Mouse (Mus musculus) granulocyte monocyte progenitor cell, adult 5-6 weeks (primary cell): ENCODE measurements around the gene Dlk2. TPM values are rescaled to one million over a fixed set of nuclear protein-coding genes. Genes with fewer than 3 reads are reported as not detected.

Source experiments
- ATAC-seq: replicated peaks from 2 replicates; pipeline ENCODE4 v1.8.0; 2016; ENCODE audit warnings: mild to moderate bottlenecking, moderate TSS enrichment, inconsistent platforms; ENCODE audit not compliant: poor library complexity, severe bottlenecking
- total RNA-seq, 2 experiments: library from RNA; stranded (forward) in 1 of 2; stranded (reverse) in 1 of 2; fragments of 200-712, 200-1000 nt in 1 of 2; fragments of >200 nt in 1 of 2; fragmentation: Nextera tagmentation in 1 of 2; gene quantifications; 2 replicates each; pipeline ENCODE4 v1.2.3; 2014 to 2017

Gene Dlk2
- total RNA-seq (2014; fragmentation: Nextera tagmentation): 1.3 TPM in 1 of 2 replicates, not detected in the other
- total RNA-seq (2017): not detected in 2 replicates

DNA sequence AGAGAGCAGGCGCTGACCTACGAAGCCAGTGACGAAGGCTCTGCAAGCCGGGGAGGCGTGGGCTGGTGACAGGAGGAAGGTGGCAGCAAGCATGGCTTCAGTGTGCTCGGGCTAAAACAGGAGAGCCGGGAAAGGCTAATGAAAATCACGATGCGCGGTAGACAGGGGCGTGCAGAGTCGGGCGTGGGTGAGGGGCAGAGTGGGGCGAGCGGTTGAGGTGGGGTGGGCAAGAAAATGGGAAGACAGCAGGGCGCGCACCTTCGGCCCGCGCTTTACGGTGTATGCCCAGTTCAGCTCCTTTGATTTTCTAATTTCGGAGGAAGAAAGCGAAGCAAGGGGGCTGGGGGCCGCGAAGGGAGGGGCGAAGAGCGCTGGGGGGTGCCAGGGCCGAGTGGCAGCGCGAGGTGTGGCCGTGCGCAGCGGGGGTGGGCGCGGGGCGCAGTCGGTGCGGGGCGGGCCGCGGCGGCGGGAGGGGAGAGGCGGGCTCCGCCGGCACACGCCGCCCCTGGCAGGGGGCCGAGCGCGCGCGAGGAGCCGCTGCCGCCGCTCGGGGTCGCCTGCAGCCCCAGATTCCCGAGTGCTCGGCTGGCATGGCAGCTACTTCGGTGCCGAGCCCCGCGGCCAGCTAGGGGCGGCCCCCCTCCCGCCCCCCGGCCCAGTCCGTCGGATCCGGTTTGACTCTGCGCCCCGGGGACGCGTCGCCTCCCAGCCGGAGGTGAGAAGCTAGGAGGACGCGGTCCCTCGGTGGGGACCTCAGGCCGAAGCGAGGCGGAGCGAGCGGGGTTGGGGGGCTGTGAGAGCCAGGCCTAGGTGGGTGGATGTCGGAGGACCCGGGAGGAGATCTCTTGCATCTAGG is at the start of gene Dlk2:
Dlk2 (plus strand) TSS at position 58 of the 856 bp plus-strand sequence.
- 0 out of 2 replicates have a peak, but pooled peaks have one; percentile 12 for ATAC-seq

DNA sequence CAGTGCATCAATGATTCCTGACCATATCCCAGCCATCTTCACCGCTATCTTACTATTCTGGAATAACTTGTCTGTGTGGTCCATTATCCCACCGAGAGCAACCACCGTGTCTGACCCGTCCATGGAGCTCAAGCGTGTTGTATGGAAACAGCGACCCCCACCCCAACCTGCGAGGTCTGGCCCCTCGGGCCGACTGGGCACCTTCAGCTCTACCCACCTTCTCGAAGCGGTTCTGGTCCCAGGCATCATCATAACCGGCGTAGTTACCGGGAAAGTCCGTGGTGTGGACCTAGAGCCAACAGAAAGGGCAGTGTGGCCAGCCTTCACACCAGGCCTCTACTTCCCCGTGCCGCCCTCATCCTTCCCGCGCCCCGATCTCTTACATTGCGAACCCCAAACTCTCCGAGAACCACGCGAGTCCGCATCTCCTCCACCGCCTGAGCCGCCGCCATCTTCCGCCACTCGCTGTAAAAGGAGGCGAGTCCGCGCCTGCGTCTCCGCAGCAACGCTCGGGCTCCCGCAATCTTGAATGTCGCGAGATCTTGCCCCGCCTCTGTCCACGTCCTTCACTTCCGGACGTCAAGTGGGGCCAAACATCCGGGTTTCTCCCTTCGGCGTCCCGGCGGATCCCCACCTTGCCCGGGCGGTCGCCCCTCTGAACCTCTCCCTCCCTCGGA is 49.6 kb upstream of the Dlk2 start, which contains the start of the genes Polr1c and Yipf3:
Polr1c (minus strand) TSS at position 543 of the 677 bp plus-strand sequence.
Yipf3 (plus strand) TSS at position 569 of the 677 bp plus-strand sequence.
- peak; percentile 87 for ATAC-seq

GRCm38 (mm10) chr17:46248189-46248522 is 49.1 kb upstream of the Dlk2 start:
- ATAC-seq: no peak

- ATAC-seq: no peak
These were observed 46.0 kb upstream of the Dlk2 start for GRCm38 (mm10) chr17:46251174-46251573.

DNA sequence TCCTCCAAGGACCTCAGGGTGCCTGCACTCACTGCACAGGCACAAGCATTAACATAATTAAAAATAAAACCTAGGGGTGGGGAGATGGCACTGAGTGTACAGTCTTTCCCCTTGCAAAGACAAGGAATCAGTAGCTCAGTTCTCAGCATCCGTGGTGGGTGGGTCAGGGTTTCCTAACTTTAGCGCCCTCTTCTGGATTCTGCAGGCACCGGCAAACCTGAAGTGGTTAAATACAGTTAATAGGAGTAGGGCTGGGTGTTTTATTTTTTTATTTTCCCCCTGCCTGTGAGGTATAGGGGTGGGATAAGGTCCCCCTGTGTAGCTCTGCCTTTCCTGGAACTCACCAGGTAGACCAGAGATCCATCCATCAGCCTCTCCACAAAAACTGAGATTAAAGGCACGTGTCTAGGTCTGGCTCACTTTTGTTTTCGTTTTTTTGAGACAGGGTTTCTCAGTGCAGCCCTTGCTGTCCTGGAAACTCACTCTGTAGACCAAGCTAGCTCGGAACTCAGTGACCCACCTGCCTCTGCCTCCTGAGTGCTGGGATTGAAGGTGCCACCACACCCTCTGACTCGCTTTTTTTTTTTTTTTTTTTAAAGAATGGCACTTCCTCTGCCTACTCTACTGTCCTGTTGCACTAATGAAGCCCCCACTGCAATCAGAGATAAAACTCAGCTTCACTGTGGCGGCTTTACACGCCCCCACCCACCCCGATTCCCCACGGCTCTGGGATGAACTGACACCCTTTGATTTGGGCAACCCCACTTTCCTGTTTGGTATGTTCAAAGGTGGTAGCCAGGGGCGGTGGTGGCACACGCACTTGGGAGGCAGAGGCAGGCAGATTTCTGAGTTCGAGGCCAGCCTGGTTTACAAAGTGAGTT is 44.4 kb upstream of the Dlk2 start:
- 0 out of 2 replicates have a peak, but pooled peaks have one; percentile 10 for ATAC-seq

DNA sequence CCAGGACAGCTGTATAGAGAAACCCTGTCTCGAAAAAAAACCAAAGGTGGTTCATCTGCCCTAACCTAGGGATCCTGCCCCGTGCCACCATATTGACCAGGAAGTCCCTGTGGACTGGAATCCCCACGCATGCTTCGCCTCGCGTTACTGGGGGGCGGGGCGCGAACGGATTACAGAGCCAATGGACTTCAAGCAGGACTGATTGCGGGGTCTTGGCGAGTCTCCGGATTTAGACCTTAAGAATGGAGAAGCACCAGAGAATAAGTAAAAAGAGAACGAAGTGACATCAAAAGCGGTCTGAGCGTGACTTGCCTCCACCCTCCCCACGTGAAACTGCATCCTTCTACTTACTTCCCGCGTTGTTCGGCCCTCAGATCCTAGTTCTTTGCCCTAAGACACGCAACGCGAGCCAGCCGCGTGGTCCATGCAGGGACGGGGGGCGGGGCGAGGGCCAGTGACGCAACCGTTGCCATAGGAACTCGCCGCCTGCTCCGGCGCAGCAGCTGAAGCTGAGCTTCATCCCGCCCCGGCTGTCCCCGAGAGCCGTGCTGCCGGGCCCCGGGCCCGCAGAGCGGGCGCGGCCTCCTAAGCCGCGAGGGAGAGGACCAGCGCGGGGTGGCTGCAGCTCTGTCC is 43.7 kb upstream of the Dlk2 start, which contains the start of gene Lrrc73:
Lrrc73 (plus strand) TSS at position 80 of the 633 bp plus-strand sequence.
- ATAC-seq: peak; percentile 84

DNA sequence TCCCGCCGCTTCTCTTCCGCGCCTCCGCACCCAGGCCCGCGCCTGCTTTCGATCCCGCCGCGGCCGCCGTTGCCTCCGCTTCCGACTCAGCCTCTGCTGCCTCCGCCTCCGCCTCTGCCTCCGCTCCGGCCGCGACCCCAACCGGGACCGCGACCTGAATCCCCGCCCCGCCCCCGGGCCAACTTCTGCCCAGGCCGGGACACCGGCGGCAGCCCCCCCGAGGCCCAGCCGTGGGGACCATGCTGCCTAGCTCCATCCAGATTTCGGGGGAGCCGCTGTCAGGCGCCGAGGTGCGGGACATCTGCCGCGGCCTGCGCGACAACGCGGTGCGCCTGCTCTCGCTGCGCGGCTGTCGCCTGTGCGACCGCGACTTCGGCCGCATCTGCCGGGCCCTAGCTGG is 43.1 kb upstream of the Dlk2 start:
- no peak for ATAC-seq

DNA sequence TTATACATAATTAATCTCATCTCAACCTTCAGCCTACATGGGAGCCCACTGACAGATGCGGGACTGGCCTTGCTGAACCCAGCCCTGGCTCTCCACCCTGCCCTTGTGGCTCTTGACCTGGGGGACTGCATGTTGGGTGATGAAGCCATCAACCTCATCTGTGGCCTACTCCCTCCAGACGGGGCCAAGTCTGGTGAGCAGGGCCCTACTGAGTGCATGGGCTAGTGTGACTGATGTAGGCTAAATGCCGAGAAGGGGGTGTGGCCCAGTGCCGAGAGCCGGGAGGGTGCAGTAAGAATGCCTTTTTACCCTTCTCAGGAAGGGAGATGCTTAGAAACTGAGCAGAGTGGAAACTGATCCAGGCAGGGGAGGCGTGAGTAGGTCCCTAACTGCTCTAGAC is 42.1 kb upstream of the Dlk2 start:
- no peak for ATAC-seq

DNA sequence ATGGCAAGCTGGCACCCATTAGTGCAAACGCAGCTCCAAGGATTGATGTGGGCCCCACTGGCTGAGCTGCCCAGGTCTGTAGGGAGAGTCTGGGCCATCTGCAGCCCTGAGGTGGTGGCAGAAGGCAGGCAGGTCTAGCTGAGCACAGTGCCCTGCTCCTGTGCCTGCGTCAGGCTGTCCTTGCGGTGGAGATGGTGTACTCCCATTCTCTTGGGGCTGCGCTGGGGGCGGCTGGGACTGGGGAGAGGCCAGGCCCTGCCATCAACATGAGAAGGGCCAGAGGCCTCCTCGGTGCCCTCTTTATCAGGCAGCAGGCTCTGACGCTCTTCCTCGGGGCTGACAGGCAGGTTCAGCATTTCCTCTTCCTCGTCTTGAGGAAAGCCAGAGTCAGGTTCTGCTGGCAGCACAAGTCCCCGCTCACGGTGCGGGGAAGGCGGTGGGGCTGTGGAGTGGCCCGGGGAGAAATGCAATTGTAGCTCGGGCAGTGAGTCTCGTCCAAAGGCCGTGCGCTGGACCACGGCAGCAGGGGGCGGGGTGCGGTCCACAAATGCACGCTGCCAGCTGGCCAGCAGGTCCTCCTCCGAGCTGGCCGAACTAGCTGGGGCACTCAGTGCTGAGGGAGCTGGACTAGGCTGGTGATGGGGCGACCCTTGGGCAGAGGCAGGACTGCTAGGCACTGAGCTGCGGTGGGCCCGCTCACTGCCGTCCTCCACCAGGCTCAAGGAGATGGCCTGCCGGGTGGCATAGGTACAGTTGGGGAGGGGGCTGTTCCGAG is 38.8 kb upstream of the Dlk2 start:
- ATAC-seq: no peak

DNA sequence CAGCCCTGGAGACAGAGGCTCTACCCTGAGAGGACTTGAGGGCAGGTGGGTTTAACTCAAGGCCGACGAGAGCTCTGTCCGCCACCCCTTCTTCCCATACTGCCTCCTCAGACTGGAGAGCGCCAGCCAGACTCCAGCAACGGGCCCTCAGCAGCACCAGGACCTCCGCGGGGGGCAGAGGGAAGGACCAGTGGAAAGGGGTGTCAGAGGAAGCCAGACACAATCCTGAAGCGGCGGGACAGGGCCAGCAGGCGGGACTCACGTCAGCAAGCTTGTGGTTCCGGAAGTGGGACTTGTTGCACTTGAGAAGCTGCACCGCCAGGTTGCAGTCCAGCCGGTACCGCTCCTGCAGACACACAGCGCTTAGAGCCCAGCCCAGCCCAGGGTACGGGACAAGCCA is 37.5 kb upstream of the Dlk2 start:
- no peak for ATAC-seq

- no peak for ATAC-seq
These were observed 35.0 kb upstream of the Dlk2 start for GRCm38 (mm10) chr17:46262201-46262694.

GRCm38 (mm10) chr17:46265502-46265901 is 31.7 kb upstream of the Dlk2 start:
- no peak for ATAC-seq

DNA sequence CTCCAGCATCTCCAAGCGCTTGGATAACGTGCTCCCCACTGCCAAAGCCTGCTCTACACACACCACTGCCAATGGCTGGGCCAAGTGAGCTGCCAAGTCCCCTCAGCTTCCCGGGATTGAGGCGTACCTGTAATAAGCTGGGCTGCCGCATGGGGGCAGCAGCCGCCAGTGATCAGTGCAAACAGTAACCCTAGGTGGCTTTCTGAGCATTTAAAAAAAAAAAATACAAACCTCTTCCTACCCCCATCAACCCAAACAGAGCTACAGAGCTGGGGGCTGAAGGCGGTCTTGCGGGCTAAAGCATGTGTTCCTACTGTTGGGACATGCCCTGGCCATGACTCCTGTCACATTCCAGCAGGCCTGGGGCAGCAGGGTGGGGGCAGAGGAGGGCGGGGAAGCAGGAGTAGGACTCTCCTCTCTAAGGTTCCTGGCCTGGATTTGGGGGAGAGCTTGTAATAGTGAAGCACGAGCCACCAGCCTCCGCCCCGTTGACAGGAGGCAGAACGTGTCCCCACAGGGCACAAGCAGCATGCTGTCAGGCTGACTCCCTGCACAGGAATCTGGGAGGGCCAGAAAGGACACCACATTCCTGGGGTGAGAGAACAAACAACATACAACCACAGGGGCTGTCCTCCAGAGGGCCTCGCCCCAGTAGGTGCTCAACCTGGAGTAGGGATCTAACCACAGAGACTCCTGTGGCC is 31.2 kb upstream of the Dlk2 start:
- ATAC-seq: peak; percentile 85

DNA sequence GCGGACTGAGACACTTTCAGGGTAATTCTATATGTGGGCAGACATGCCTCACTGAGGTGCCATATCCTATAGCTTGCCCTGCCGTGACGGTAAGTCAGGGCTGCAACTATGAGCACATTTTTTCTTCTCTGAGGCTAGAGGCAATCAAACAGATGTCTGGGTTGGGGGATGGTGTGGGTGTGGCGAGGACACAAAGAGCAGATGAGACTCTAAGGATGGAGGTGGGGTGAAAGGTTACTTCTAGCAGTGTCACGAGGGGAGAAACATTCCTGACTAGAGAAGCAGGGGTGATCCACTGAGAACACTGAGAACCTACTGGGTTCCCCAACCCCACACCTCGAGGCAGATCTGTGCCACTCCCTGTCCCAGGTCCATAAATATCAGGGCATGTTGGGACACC is 30.2 kb upstream of the Dlk2 start:
- ATAC-seq: no peak

- ATAC-seq: no peak
These were observed 29.7 kb upstream of the Dlk2 start for GRCm38 (mm10) chr17:46267511-46267910.

- ATAC-seq: no peak
These were observed 29.0 kb upstream of the Dlk2 start for GRCm38 (mm10) chr17:46268026-46268720.

GRCm38 (mm10) chr17:46269771-46270534 is 27.3 kb upstream of the Dlk2 start:
- ATAC-seq: no peak
